Mouse (Mus musculus) cerebellum, adult 2 months (tissue): ENCODE measurements at regions not wholly inside any gene's neighbourhood (a gene's known extent, or its start where the extent isn't known, plus 50 kb on each side); places are given as distances from the start of the nearest gene placed in this dataset.

Source experiments
- DNase-seq, 2 experiments: peaks; one replicate each; pipeline ENCODE4 v3.0.0; 2021
- H3K27ac ChIP-seq: fragments of 200-500 bp; 2 replicates; pipeline ENCODE4 v1.5.1; 2012; ENCODE audit warnings: low read length, control low read depth, inconsistent platforms; ENCODE audit not compliant: insufficient read depth
- H3K27me3 ChIP-seq: fragments of 200-500 bp; 2 replicates; pipeline ENCODE4 v1.6.1; 2012; ENCODE audit warnings: inconsistent platforms, mild to moderate bottlenecking, low read length, moderate library complexity; ENCODE audit not compliant: control insufficient read depth, insufficient read depth
- H3K4me1 ChIP-seq: fragments of 200-500 bp; 2 replicates; pipeline ENCODE4 v1.6.1; 2011; ENCODE audit warnings: low read length; ENCODE audit not compliant: control insufficient read depth, insufficient read depth
- H3K4me3 ChIP-seq: fragments of 200-500 bp; replicated peaks from 2 replicates; pipeline ENCODE3; 2011; ENCODE audit warnings: mild to moderate bottlenecking, low read depth, low read length, control low read depth; ENCODE audit not compliant: insufficient read depth
- CTCF ChIP-seq: fragments of 200-500 bp; IDR thresholded peaks from 2 replicates; pipeline ENCODE4 v1.5.1; 2011; ENCODE audit warnings: low read depth, mild to moderate bottlenecking, control low read depth, low read length, moderate library complexity, borderline replicate concordance; ENCODE audit not compliant: insufficient read depth
- POLR2A ChIP-seq: fragments of 200-500 bp; IDR thresholded peaks from 2 replicates; pipeline ENCODE4 v1.6.1; 2011; ENCODE audit warnings: low read length, control low read depth, borderline replicate concordance; ENCODE audit not compliant: insufficient read depth
- WGBS: fragments of 180-500 bp; shearing (Covaris S2); methylation state at CpG from one replicate; pipeline ENCODE4 v1.1.7; 2018; 5-methylcytosine and 5-hydroxymethylcytosine counted together

- Histone ChIP-seq H3K27me3 (no peaks in the 10 kb centered on the region), H3K27ac (no peak overlapping the region), H3K4me1 (no peaks in the 10 kb centered on the region), H3K4me3 (no peak overlapping the region)
- TF ChIP-seq POLR2A, result no peak
- no peak for TF ChIP-seq CTCF
- no peak for DNase-seq
- WGBS, result 89% methylated on average over 3 of the region's 3 CpGs
Measured at GRCm38 (mm10) chr10:117579210-117579609, 50.1 kb upstream of the Cpm start.

GRCm38 (mm10) chr10:117578696-117579146 is 50.6 kb upstream of the Cpm start:
- no peak for DNase-seq
- Histone ChIP-seq H3K27me3 (no peaks in the 10 kb centered on the region), H3K4me3 (no peak overlapping the region), H3K27ac (no peak overlapping the region), H3K4me1 (no peaks in the 10 kb centered on the region)
- TF ChIP-seq CTCF (no peak), POLR2A (no peak)
- 89% methylated on average over 4 of the region's 4 CpGs for WGBS

GRCm38 (mm10) chr10:117577970-117578695 is 51.2 kb upstream of the Cpm start:
- H3K27ac ChIP-seq, result no peak overlapping the region
- TF ChIP-seq POLR2A, result no peak
- no peak for TF ChIP-seq CTCF
- H3K27me3 ChIP-seq, result no peaks in the 10 kb centered on the region
- no peak for DNase-seq
- no peaks in the 10 kb centered on the region for H3K4me1 ChIP-seq
- 87% methylated on average over 4 of the region's 4 CpGs for WGBS
- no peak overlapping the region for H3K4me3 ChIP-seq

- Histone ChIP-seq H3K27me3 (no peaks in the 10 kb centered on the region; the same call in 1 of the 2 replicates), H3K4me3 (no peak overlapping the region), H3K4me1 (no peaks in the 10 kb centered on the region), H3K27ac (no peak overlapping the region)
- no peak for DNase-seq
- TF ChIP-seq POLR2A (no peak), CTCF (no peak)
- WGBS, result 90% methylated on average over 8 of the region's 8 CpGs
Measured at GRCm38 (mm10) chr10:117576881-117577730, 52.2 kb upstream of the Cpm start.

GRCm38 (mm10) chr10:117576154-117576859 is 53.0 kb upstream of the Cpm start:
- 92% methylated on average over 10 of the region's 10 CpGs for WGBS

GRCm38 (mm10) chr10:117575404-117576153 is 53.7 kb upstream of the Cpm start:
- no peak for DNase-seq
- Histone ChIP-seq H3K27ac (no peak overlapping the region), H3K27me3 (no peaks in the 10 kb centered on the region; the same call in 1 of the 2 replicates), H3K4me3 (no peak overlapping the region), H3K4me1 (peaks cover 7% of the 10 kb centered on the region; the same call in 1 of the 2 replicates)
- WGBS, result 64% methylated on average over 14 of the region's 14 CpGs
- TF ChIP-seq POLR2A, result no peak
- no peak for TF ChIP-seq CTCF

More at GRCm38 (mm10) chr10:117576154-117576859, 53.0 kb upstream of the Cpm start:
- DNase-seq, result no peak
- TF ChIP-seq CTCF (no peak), POLR2A (no peak)
- H3K4me1 ChIP-seq, result peaks cover 4% of the 10 kb centered on the region; the same call in 1 of the 2 replicates
- no peaks in the 10 kb centered on the region; the same call in 1 of the 2 replicates for H3K27me3 ChIP-seq
- H3K27ac ChIP-seq, result no peak overlapping the region
- no peak overlapping the region for H3K4me3 ChIP-seq

GRCm38 (mm10) chr10:117574915-117575314 is 54.4 kb upstream of the Cpm start:
- Histone ChIP-seq H3K27me3 (no peaks in the 10 kb centered on the region; the same call in 1 of the 2 replicates), H3K27ac (no peak overlapping the region), H3K4me3 (no peak overlapping the region), H3K4me1 (peaks cover 7% of the 10 kb centered on the region; the same call in 1 of the 2 replicates)
- 95% methylated on average over 3 of the region's 3 CpGs for WGBS
- no peak for TF ChIP-seq CTCF
- DNase-seq, result no peak
